Mouse (Mus musculus): ENCODE data around the gene Wipi2.

DNA sequence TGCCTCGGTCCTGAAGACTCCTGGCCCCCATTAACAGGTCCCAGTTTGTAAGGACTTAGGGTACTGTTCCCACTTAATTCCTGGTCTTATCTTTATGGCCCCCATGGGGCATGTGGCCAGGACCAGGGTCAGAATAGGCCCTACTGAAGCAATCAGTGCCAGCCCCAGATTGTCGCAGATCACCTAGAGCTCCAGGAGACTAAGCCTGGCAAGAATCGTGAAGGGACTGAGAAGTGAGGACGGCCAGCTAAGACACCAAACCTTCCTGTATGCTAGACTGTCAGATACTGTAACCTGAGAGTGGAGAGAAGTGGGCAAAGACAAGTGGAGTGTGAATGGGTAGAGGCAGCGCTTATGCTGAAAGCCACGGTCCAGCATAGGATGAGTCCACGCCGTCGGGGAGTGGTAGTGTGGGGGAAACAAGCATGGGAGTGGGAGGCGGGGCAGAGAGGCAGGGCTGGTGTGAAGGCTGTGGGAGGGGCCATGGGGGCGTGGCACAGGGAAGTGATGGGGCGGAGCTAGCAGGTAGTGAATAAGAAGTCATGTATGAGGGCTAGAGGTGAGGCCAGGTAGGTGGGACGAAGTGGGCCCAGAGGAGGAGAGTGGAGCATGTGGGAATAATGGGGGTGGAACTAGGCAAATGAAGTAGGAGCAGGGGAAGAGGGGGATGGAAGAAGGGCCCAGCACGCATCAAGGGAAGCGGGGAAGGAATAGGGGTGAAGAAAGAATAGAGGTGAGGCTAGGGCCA lies 73.5 kb downstream of the Wipi2 start:
- TF ChIP-seq CTCF (IDR thresholded peaks at IDR 0.05; ENCODE audit: low read depth, low read length) = no peak
- no peak for TF ChIP-seq POLR2AphosphoS5 (IDR thresholded peaks at IDR 0.05; ENCODE audit: insufficient replicate concordance, low read depth, low read length)
- TF ChIP-seq GATA1 (IDR thresholded peaks at IDR 0.05; ENCODE audit: borderline replicate concordance, low read length) = no peak
- TF ChIP-seq TAL1 (conservative IDR thresholded peaks at IDR 0.05; ENCODE audit: low read depth, low read length) = no peak
- TF ChIP-seq GATA2 (IDR thresholded peaks at IDR 0.05; ENCODE audit: borderline replicate concordance, low read depth, low read length) = no peak
